ENCODE assay signal across 13 mouse cellular contexts in genomic region chr3:148726596-148727331, GRCm38 (mm10).
DNase-seq lines count a peak whose midpoint lies in the region; ATAC-seq lines count a peak whose summit lies in the region.
"Had no signal": no experiment of that assay in that cellular context is flagged by ENCODE, and none has a peak within 500 bp of the region (broad histone marks: within the 10 kb centered on the region; RNA-seq: fewer than 3 reads in every experiment).

No protein-coding gene starts in this region.

- 0 out of 2 replicates have a peak overlapping the region, but pooled peaks have one; percentile 22 for H3K27ac ChIP-seq in kidney, embryonic 15.5 days
- H3K27ac ChIP-seq: embryonic facial prominence, embryonic 13.5 days; hindbrain, embryonic 14.5 days; neural tube, embryonic 13.5 days had no signal

- peaks cover 23% of the 10 kb centered on the region for H3K4me1 ChIP-seq in kidney, embryonic 15.5 days

- H3K4me3 ChIP-seq in kidney, embryonic 15.5 days (replicated peaks) = no peak overlapping the region
- H3K4me3 ChIP-seq: embryonic facial prominence, embryonic 13.5 days; neural tube, embryonic 13.5 days had no signal

- no peaks in the 10 kb centered on the region for H3K9me3 ChIP-seq in kidney, embryonic 15.5 days (replicated peaks)
- H3K9me3 ChIP-seq: embryonic facial prominence, embryonic 13.5 days had no signal

- ATAC-seq in kidney, embryonic 15.5 days (replicated peaks; ENCODE audit: low FRiP score) = peak; percentile 29
- peak; percentile 43 for ATAC-seq in megakaryocyte, adult 5-6 weeks (ENCODE audit: poor library complexity, severe bottlenecking)

- H3K36me3 ChIP-seq in kidney, embryonic 15.5 days = no peaks in the 10 kb centered on the region
- H3K36me3 ChIP-seq: embryonic facial prominence, embryonic 13.5 days; neural tube, embryonic 13.5 days had no signal

- H3K9ac ChIP-seq in kidney, embryonic 15.5 days = no peak overlapping the region
- H3K9ac ChIP-seq: embryonic facial prominence, embryonic 13.5 days; hindbrain, embryonic 14.5 days; neural tube, embryonic 13.5 days had no signal

- no peaks in the 10 kb centered on the region for H3K27me3 ChIP-seq in kidney, embryonic 15.5 days
- H3K27me3 ChIP-seq: embryonic facial prominence, embryonic 13.5 days; neural tube, embryonic 13.5 days had no signal

- H3K4me2 ChIP-seq in kidney, embryonic 15.5 days = 0 out of 2 replicates have a peak overlapping the region, but pooled peaks have one; percentile 9
- H3K4me2 ChIP-seq: embryonic facial prominence, embryonic 13.5 days; hindbrain, embryonic 14.5 days; neural tube, embryonic 13.5 days had no signal

- WGBS in kidney, embryonic 15.5 days = 27% methylated on average over 10 of the region's 10 CpGs

- DNase-seq in kidney, adult 9 months = no peak
- DNase-seq in spleen, postnatal 36 days (ENCODE audit: low spot score in 2 of 2) = peak; percentile 2 to 24
- DNase-seq in spleen, adult 12 weeks (ENCODE audit: low spot score) = no peak
- DNase-seq in ovary, adult 18-20 months (ENCODE audit: low spot score) = no peak
- DNase-seq in adrenal gland, adult 2 months = no peak
- DNase-seq: heart, adult 18-20 months; kidney, postnatal 25 days; right cerebral cortex, postnatal 14 days had no signal

Comparison
In these comparisons a context has a peak if more than half of its experiments do, and no peak if none do; other contexts are left out.
1. DNase-seq: peak in spleen, postnatal 36 days (2 of 2); none in kidney, adult 9 months (single experiment), spleen, adult 12 weeks (single experiment), ovary, adult 18-20 months (single experiment) and adrenal gland, adult 2 months (single experiment).